Mouse (Mus musculus): ENCODE results near the gene Susd4. TPM values are rescaled to one million over a fixed set of nuclear protein-coding genes. Genes with fewer than 3 reads are reported as not detected.

Susd4 gene
- total RNA-seq, 4 experiments from 2014 or later, result 0.19 to 0.36 (median 0.19) TPM

GRCm38 (mm10) chr1:182852158-182852557 lies 88.5 kb downstream of the Susd4 start:
- no peak for DNase-seq (ENCODE audit: low spot score in 2 of 2)

- DNase-seq (ENCODE audit: low spot score in 2 of 2), result no peak
Observed at GRCm38 (mm10) chr1:182856636-182857035, 93.0 kb downstream of the Susd4 start.

DNA sequence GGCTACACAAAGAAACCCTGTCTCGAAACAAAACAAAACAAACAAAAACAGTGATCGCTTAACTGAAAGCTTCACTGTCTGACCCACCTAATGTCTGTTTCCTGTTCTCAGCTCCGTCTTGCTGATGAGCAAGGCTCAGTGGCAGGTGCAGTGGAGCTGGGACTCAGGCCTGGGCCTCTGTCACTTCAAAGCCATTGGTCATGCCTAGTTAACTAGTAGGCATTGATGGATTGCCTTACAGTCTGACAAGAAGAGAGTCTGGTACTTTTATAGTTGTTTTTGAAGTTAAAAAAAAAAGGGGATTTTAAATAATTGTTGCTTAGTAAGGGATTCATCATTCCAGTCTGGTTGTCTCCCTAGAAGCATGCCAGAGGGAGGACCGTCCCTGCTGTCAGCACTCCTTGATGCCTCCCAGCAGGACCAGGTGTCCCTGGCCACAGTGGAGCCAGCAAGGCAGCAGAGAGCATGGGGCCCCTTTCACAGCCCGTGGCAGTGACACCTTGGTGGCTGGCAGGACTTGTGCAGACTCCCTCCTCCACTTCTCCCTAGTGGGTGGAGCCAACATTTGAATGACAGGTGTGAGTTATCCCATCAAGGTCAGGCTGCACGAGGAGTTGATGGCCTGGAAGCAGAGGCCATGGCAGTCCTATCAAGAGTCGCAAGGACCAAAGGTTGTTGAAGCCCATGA lies 98.2 kb downstream of the Susd4 start:
- no peak for DNase-seq (ENCODE audit: low spot score in 2 of 2)

- no peak for DNase-seq (ENCODE audit: low spot score in 2 of 2)
Observed at GRCm38 (mm10) chr1:182863396-182863795, 99.7 kb downstream of the Susd4 start.

DNA sequence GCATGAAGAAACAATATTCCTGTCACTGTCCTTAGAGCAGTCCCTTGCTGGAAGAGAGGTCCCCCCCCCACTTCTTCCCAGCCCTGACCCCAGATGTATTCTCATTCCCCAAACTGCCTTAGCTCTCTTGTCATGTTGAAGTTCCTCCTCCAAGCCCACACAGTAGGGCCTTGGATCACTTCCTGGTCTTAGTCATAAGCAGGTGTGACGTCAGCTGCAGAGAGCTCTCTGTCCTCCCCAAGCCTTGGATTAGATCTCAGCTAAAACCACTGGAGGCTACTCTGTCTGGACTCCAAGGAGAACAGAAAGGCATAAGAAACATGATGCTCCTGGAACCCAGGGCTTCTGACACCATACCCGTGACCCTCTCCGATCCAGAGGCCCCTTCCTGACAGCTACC lies 104.2 kb downstream of the Susd4 start:
- no peak for DNase-seq (ENCODE audit: low spot score in 2 of 2)

GRCm38 (mm10) chr1:182868432-182869113 lies 104.9 kb downstream of the Susd4 start:
- DNase-seq (ENCODE audit: low spot score in 2 of 2), result peak; percentile 26 to 34

DNA sequence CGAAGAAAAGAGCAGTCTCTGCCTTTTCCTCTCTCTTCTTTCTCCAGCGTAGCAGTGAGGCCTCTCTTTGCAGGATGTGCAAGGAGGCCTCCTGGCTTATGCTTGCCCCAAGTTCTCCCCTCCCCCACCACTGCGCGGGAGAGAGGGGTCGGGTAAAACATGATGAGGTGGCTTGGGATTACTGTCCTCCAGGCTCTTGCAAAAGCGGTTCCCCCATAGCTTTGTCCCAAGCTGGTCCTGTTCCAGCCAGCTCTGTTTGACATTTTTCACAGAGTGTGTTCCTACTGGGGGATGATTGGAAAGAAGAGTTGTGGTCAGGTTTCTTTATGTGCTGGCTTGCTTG lies 105.4 kb downstream of the Susd4 start:
- no peak for DNase-seq (ENCODE audit: low spot score in 2 of 2)

DNA sequence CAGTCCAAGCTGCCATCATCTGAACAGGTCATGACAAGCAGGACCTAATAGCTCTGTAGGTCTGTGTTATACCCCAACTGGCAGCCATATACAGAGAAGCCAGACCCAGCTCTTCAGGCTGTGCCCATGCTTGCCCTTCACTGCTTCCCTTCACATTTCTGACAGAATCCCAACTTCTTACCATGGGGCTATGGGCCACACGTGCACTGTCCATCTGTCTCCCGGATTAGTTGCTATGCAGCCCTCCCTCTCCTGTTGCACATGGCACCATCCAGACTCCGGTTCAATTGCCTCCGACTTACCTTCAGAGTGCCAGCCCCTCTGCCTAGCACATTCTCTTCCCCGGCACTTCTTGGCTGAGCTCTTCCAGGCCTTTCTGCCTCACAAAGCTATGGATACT lies 114.5 kb downstream of the Susd4 start:
- DNase-seq (ENCODE audit: low spot score in 2 of 2), result no peak

DNA sequence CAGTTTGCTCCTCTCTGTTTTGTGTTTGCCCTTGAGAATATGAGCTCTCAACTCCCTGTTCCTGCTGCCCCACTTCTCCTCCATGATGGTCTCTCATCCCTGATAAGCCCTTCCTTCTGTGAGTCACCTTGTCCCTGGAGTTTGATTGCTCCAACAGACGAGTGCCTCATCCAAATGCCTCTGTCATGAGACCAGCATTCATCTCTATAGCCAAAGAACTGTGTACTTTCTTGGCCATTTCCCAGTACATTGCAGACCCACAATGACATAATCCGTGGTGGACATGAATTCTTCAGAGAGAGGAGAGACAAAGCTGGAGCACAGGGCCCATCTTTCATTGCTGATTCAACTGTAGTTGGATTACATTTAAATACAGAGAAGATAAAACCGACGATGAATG lies 115.1 kb downstream of the Susd4 start:
- DNase-seq (ENCODE audit: low spot score in 2 of 2), result no peak

GRCm38 (mm10) chr1:182881246-182881645 lies 117.6 kb downstream of the Susd4 start:
- no peak for DNase-seq (ENCODE audit: low spot score in 2 of 2)

DNA sequence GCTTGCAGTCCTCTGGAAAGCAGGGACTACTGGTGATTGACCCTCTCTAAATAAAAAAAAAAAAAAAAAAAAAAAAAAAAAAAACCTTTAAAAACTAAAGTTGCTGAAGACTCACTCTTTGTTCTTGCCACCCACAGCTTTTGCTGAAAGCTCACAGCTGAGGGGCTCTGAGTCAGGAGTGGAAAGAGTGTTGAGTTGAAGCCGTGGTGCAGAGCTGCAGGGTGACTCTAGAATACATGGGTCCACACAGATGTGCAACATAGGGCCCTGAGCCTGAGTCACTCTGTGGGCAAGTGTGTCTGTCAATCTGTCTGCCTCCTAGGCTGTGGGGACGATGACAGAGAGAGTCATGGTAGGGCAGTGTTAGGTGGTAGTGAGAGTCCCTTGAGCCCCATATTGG lies 119.0 kb downstream of the Susd4 start:
- DNase-seq (ENCODE audit: low spot score in 2 of 2), result no peak

DNA sequence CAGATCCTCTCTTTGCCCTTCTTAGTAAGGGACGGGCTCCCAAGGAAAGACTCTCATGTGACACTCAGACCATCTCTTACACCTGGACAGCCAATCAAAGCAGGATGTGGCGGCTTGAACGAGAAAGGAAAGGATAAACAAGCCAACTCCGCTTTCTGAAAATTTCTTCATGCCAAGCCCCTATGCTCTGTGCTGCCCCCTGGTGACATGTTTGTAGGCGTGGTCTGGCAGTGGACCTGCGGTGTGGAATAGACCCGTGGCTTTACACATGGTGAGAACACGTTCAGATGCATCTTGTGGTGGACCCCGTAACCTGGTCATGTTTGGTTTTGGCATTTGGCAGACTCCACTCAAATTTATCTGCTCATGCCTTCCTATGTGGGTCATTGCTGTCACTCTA lies 132.0 kb downstream of the Susd4 start:
- peak; percentile 20 to 28 for DNase-seq (ENCODE audit: low spot score in 2 of 2)

DNA sequence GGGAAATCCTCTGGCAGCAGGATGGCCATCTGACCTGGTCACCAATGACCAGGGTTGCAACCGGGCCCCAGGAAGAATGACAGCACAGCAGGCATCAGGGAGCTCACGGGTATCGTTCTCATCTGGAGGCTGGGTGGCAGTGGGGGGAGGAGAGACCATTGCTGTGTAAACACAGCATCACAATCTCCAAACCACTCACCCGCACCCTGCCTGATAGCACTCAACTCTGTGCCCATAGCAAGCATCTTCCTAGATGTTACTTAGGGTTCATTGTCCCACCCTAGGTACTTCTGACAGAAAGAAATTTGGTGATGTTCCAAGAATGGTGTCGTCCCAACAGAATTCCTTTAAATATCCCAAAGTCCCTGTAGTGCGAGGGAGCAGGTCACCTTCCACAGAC lies 133.4 kb downstream of the Susd4 start:
- DNase-seq (ENCODE audit: low spot score in 2 of 2), result no peak

GRCm38 (mm10) chr1:182897506-182898138 lies 134.0 kb downstream of the Susd4 start:
- no peak for DNase-seq (ENCODE audit: low spot score in 2 of 2)

- no peak for DNase-seq (ENCODE audit: low spot score in 2 of 2)
Observed at GRCm38 (mm10) chr1:182902095-182902494, 138.4 kb downstream of the Susd4 start.

DNA sequence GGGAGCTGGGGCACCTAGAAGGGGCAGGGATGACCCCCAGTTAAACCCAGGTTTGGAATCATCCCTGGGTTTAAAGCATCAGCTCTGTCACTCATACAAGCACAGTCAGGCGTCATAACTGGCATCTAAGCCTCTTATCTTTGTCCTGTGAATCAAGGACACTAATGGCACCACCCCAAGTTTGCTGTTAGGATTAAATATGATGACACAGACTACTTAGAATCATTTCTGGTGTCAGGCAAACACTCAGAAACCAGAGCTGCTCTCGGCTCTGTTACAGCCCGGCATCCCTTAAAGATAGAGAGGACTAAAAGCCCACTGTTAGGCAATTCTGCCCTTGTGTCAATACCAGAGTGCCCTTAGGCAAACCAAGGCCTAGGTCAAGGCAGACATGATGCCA lies 139.2 kb downstream of the Susd4 start:
- DNase-seq (ENCODE audit: low spot score in 2 of 2), result no peak

GRCm38 (mm10) chr1:182905669-182906068 lies 142.0 kb downstream of the Susd4 start:
- DNase-seq (ENCODE audit: low spot score in 2 of 2), result no peak

- DNase-seq (ENCODE audit: low spot score in 2 of 2), result peak; percentile 86 to 88
Observed at GRCm38 (mm10) chr1:182908050-182909036, 144.7 kb downstream of the Susd4 start.

GRCm38 (mm10) chr1:182909066-182909465 lies 145.4 kb downstream of the Susd4 start:
- no peak for DNase-seq (ENCODE audit: low spot score in 2 of 2)

DNA sequence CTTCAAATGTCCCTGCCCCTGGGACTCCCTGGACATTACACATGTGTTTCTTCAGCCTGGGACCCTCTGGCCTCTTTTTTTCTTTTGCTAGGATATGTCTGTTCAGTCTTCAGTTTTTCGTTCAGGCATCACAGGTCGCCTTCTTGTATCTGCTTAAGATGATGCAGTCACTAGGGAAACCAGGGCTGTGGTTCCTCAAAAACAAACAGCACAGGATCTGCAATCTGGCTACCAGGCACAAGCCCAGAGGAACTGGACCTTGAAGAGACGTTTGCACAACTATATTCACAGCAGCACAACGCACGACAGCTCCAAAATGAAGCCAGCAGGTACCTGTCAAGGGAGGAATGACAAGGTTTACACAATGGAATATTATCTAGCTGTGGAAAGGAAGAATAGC lies 145.9 kb downstream of the Susd4 start:
- DNase-seq (ENCODE audit: low spot score in 2 of 2), result no peak

- DNase-seq (ENCODE audit: low spot score in 2 of 2), result no peak
Observed at GRCm38 (mm10) chr1:182912591-182912990, 148.9 kb downstream of the Susd4 start.
